Mouse (Mus musculus): ENCODE measurements at regions not wholly inside any gene's neighbourhood (a gene's known extent, or its start where the extent isn't known, plus 50 kb on each side); places are given as distances from the start of the nearest gene placed in this dataset.

- no peak overlapping the region for H3K4me2 ChIP-seq (replicated peaks)
- no peak overlapping the region for H3K27ac ChIP-seq
- no peak overlapping the region for H3K4me3 ChIP-seq (replicated peaks; ENCODE audit: low read length)
- DNase-seq (ENCODE audit: low spot score) (no peak), ATAC-seq (ENCODE audit: low FRiP score) (no peak)
- no peaks in the 10 kb centered on the region for H3K36me3 ChIP-seq (replicated peaks; ENCODE audit: control insufficient read depth, insufficient read depth)
- H3K9ac ChIP-seq = no peak overlapping the region
- H3K4me1 ChIP-seq (replicated peaks; ENCODE audit: control insufficient read depth, insufficient read depth, low read length) = no peaks in the 10 kb centered on the region
- no peaks in the 10 kb centered on the region for H3K27me3 ChIP-seq (ENCODE audit: control insufficient read depth, insufficient read depth, low read length)
- WGBS = 95% methylated on average over 8 of the region's 8 CpGs
- H3K9me3 ChIP-seq (ENCODE audit: control insufficient read depth, low read length) = no peaks in the 10 kb centered on the region
These were observed 198.0 kb upstream of the Satb1 start for GRCm38 (mm10) chr17:52031079-52031478.

- Histone ChIP-seq H3K27me3 (ENCODE audit: control insufficient read depth, insufficient read depth, low read length) (no peaks in the 10 kb centered on the region), H3K4me2 (replicated peaks) (no peak overlapping the region), H3K36me3 (replicated peaks; ENCODE audit: control insufficient read depth, insufficient read depth) (no peaks in the 10 kb centered on the region), H3K9me3 (ENCODE audit: control insufficient read depth, low read length) (no peaks in the 10 kb centered on the region), H3K9ac (no peak overlapping the region), H3K27ac (no peak overlapping the region), H3K4me3 (replicated peaks; ENCODE audit: low read length) (no peak overlapping the region), H3K4me1 (replicated peaks; ENCODE audit: control insufficient read depth, insufficient read depth, low read length) (no peaks in the 10 kb centered on the region)
- ATAC-seq (ENCODE audit: low FRiP score) = no peak
- no peak for DNase-seq (ENCODE audit: low spot score)
- 66% methylated on average over 8 of the region's 8 CpGs for WGBS
These were observed 153.8 kb upstream of the Satb1 start for GRCm38 (mm10) chr17:51986920-51987319.

GRCm38 (mm10) chr17:51986212-51986611 lies 153.1 kb upstream of the Satb1 start:
- H3K27ac ChIP-seq = no peak overlapping the region
- no peak overlapping the region for H3K9ac ChIP-seq
- no peaks in the 10 kb centered on the region for H3K36me3 ChIP-seq (replicated peaks; ENCODE audit: control insufficient read depth, insufficient read depth)
- 73% methylated on average over 14 of the region's 14 CpGs for WGBS
- H3K4me3 ChIP-seq (replicated peaks; ENCODE audit: low read length) = no peak overlapping the region
- H3K9me3 ChIP-seq (ENCODE audit: control insufficient read depth, low read length) = no peaks in the 10 kb centered on the region
- H3K27me3 ChIP-seq (ENCODE audit: control insufficient read depth, insufficient read depth, low read length) = no peaks in the 10 kb centered on the region
- no peak overlapping the region for H3K4me2 ChIP-seq (replicated peaks)
- no peak for ATAC-seq (ENCODE audit: low FRiP score)
- no peaks in the 10 kb centered on the region for H3K4me1 ChIP-seq (replicated peaks; ENCODE audit: control insufficient read depth, insufficient read depth, low read length)
- no peak for DNase-seq (ENCODE audit: low spot score)

GRCm38 (mm10) chr17:51979126-51979525 lies 146.0 kb upstream of the Satb1 start:
- H3K27me3 ChIP-seq (ENCODE audit: control insufficient read depth, insufficient read depth, low read length) = no peaks in the 10 kb centered on the region
- WGBS = 83% methylated on average over 2 of the region's 2 CpGs
- no peaks in the 10 kb centered on the region for H3K4me1 ChIP-seq (replicated peaks; ENCODE audit: control insufficient read depth, insufficient read depth, low read length)

GRCm38 (mm10) chr17:51971444-51971843 lies 138.4 kb upstream of the Satb1 start:
- H3K9me3 ChIP-seq (ENCODE audit: control insufficient read depth, low read length) = 0 out of 2 replicates have a peak, but pooled peaks cover 9% of the 10 kb centered on the region
- H3K4me1 ChIP-seq (replicated peaks; ENCODE audit: control insufficient read depth, insufficient read depth, low read length) = no peaks in the 10 kb centered on the region
- H3K27me3 ChIP-seq (ENCODE audit: control insufficient read depth, insufficient read depth, low read length) = no peaks in the 10 kb centered on the region
- DNase-seq (ENCODE audit: low spot score) (no peak), ATAC-seq (ENCODE audit: low FRiP score) (no peak)
- no peak overlapping the region for H3K9ac ChIP-seq
- WGBS = 32% methylated on average over 3 of the region's 3 CpGs
- H3K27ac ChIP-seq = no peak overlapping the region
- H3K36me3 ChIP-seq (replicated peaks; ENCODE audit: control insufficient read depth, insufficient read depth) = no peaks in the 10 kb centered on the region
- H3K4me2 ChIP-seq (replicated peaks) = no peak overlapping the region
- no peak overlapping the region for H3K4me3 ChIP-seq (replicated peaks; ENCODE audit: low read length)

More at GRCm38 (mm10) chr17:51979126-51979525, 146.0 kb upstream of the Satb1 start:
- no peak for DNase-seq (ENCODE audit: low spot score)
- no peak for ATAC-seq (ENCODE audit: low FRiP score)
- no peak overlapping the region for H3K27ac ChIP-seq
- no peak overlapping the region for H3K4me3 ChIP-seq (replicated peaks; ENCODE audit: low read length)
- no peak overlapping the region for H3K9ac ChIP-seq
- H3K9me3 ChIP-seq (ENCODE audit: control insufficient read depth, low read length) = no peaks in the 10 kb centered on the region
- no peaks in the 10 kb centered on the region for H3K36me3 ChIP-seq (replicated peaks; ENCODE audit: control insufficient read depth, insufficient read depth)
- H3K4me2 ChIP-seq (replicated peaks) = no peak overlapping the region

GRCm38 (mm10) chr17:51966573-51967284 lies 133.6 kb upstream of the Satb1 start:
- 80% methylated on average over 11 of the region's 11 CpGs for whole genome bisulfite sequencing
- H3K36me3 ChIP-seq (replicated peaks; ENCODE audit: control insufficient read depth, insufficient read depth) = no peaks in the 10 kb centered on the region
- DNase-seq (ENCODE audit: low spot score) = no peak
- no peak overlapping the region for H3K9ac ChIP-seq
- H3K4me1 ChIP-seq (replicated peaks; ENCODE audit: control insufficient read depth, insufficient read depth, low read length) = no peaks in the 10 kb centered on the region
- no peak overlapping the region for H3K4me2 ChIP-seq (replicated peaks)
- peak; percentile 62; the same call in 1 of the 2 replicates for ATAC-seq (ENCODE audit: low FRiP score)
- H3K4me3 ChIP-seq (replicated peaks; ENCODE audit: low read length) = no peak overlapping the region
- H3K9me3 ChIP-seq (ENCODE audit: control insufficient read depth, low read length) = 0 out of 2 replicates have a peak, but pooled peaks cover 9% of the 10 kb centered on the region
- H3K27me3 ChIP-seq (ENCODE audit: control insufficient read depth, insufficient read depth, low read length) = no peaks in the 10 kb centered on the region
- H3K27ac ChIP-seq = no peak overlapping the region

- WGBS = 82% methylated on average over 12 of the region's 12 CpGs
- ATAC-seq (ENCODE audit: low FRiP score) (no peak), DNase-seq (ENCODE audit: low spot score) (no peak)
- H3K4me3 ChIP-seq (replicated peaks; ENCODE audit: low read length) = no peak overlapping the region
- no peak overlapping the region for H3K9ac ChIP-seq
- H3K4me1 ChIP-seq (replicated peaks; ENCODE audit: control insufficient read depth, insufficient read depth, low read length) = no peaks in the 10 kb centered on the region
- H3K36me3 ChIP-seq (replicated peaks; ENCODE audit: control insufficient read depth, insufficient read depth) = no peaks in the 10 kb centered on the region
- no peak overlapping the region for H3K27ac ChIP-seq
- H3K9me3 ChIP-seq (ENCODE audit: control insufficient read depth, low read length) = no peaks in the 10 kb centered on the region
- no peaks in the 10 kb centered on the region for H3K27me3 ChIP-seq (ENCODE audit: control insufficient read depth, insufficient read depth, low read length)
- H3K4me2 ChIP-seq (replicated peaks) = no peak overlapping the region
These were observed 129.5 kb upstream of the Satb1 start for GRCm38 (mm10) chr17:51962529-51963110.

GRCm38 (mm10) chr17:51961337-51961736 lies 128.2 kb upstream of the Satb1 start:
- ATAC-seq (ENCODE audit: low FRiP score) (no peak), DNase-seq (ENCODE audit: low spot score) (no peak)
- Histone ChIP-seq H3K27ac (no peak overlapping the region), H3K4me2 (replicated peaks) (no peak overlapping the region), H3K4me1 (replicated peaks; ENCODE audit: control insufficient read depth, insufficient read depth, low read length) (no peaks in the 10 kb centered on the region), H3K36me3 (replicated peaks; ENCODE audit: control insufficient read depth, insufficient read depth) (no peaks in the 10 kb centered on the region), H3K9me3 (ENCODE audit: control insufficient read depth, low read length) (no peaks in the 10 kb centered on the region), H3K27me3 (ENCODE audit: control insufficient read depth, insufficient read depth, low read length) (no peaks in the 10 kb centered on the region), H3K4me3 (replicated peaks; ENCODE audit: low read length) (no peak overlapping the region), H3K9ac (no peak overlapping the region)
- WGBS = 81% methylated on average over 4 of the region's 4 CpGs

- Histone ChIP-seq H3K4me2 (replicated peaks) (no peak overlapping the region), H3K4me3 (replicated peaks; ENCODE audit: low read length) (no peak overlapping the region), H3K9ac (no peak overlapping the region), H3K27ac (no peak overlapping the region), H3K9me3 (ENCODE audit: control insufficient read depth, low read length) (no peaks in the 10 kb centered on the region), H3K4me1 (replicated peaks; ENCODE audit: control insufficient read depth, insufficient read depth, low read length) (no peaks in the 10 kb centered on the region), H3K36me3 (replicated peaks; ENCODE audit: control insufficient read depth, insufficient read depth) (no peaks in the 10 kb centered on the region), H3K27me3 (ENCODE audit: control insufficient read depth, insufficient read depth, low read length) (no peaks in the 10 kb centered on the region)
- ATAC-seq (ENCODE audit: low FRiP score) = no peak
- WGBS = 89% methylated on average over 13 of the region's 13 CpGs
- DNase-seq (ENCODE audit: low spot score) = no peak
These were observed 123.2 kb upstream of the Satb1 start for GRCm38 (mm10) chr17:51956275-51956674.
